Mouse (Mus musculus): ENCODE results near the gene Unc45a. TPM values are rescaled to one million over a fixed set of nuclear protein-coding genes. Genes with fewer than 3 reads are reported as not detected.
A peak's percentile ranks its signal among the peaks of the same experiment; 100 is the strongest.

Unc45a gene
- total RNA-seq (2021) = 10 to 100 TPM; 52.5 to 54.1 TPM

- peak; percentile 51 to 81 for DNase-seq (ENCODE audit: extremely low spot score in 1 of 2, low spot score in 2 of 2)
- intact Hi-C loops (cut with DNase I) = loop anchor here (5.0 kb wide), 1 partner anchor 37 kb away; no protein-coding TSS in a partner anchor
Observed at GRCm38 (mm10) chr7:80340793-80341192, at the start of gene Unc45a. Gene Unc45a (minus strand): TSS chr7:80341005.

GRCm38 (mm10) chr7:80387633-80388543 lies 47.1 kb upstream of the Unc45a start, which contains the start of gene Fes:
Gene Fes (minus strand): TSS chr7:80387946.
- intact Hi-C loops (cut with DNase I) = loop anchor here (2.0 to 10.0 kb wide), 2 partner anchors 193 to 307 kb away; no protein-coding TSS in a partner anchor
- peak in 1 of 2 experiments; percentile 87 for DNase-seq (ENCODE audit: extremely low spot score in 1 of 2, low spot score in 2 of 2)

- intact Hi-C loops (cut with DNase I) = loop anchor here (2.0 to 10.0 kb wide), 2 partner anchors 194 to 308 kb away; no protein-coding TSS in a partner anchor
- no peak for DNase-seq (ENCODE audit: extremely low spot score in 1 of 2, low spot score in 2 of 2)
Observed at GRCm38 (mm10) chr7:80387033-80387632, 46.3 kb upstream of the Unc45a start.

- intact Hi-C loops (cut with DNase I) = loop anchor here (2.0 to 10.0 kb wide), 2 partner anchors 194 to 308 kb away; no protein-coding TSS in a partner anchor
- peak; percentile 89 to 92 for DNase-seq (ENCODE audit: extremely low spot score in 1 of 2, low spot score in 2 of 2)
Observed at GRCm38 (mm10) chr7:80386235-80386930, 45.6 kb upstream of the Unc45a start.

GRCm38 (mm10) chr7:80382919-80383318 lies 42.1 kb upstream of the Unc45a start:
- intact Hi-C loops (cut with DNase I) = loop anchor here (10.0 kb wide), 1 partner anchor 312 kb away; no protein-coding TSS in a partner anchor

GRCm38 (mm10) chr7:80379531-80379930 lies 38.7 kb upstream of the Unc45a start:
- intact Hi-C loops (cut with DNase I) = loop anchor here (5.0 kb wide), 1 partner anchor 37 kb away; the partner anchor contains the start of genes Hddc3 and Unc45a
- DNase-seq (ENCODE audit: extremely low spot score in 1 of 2, low spot score in 2 of 2) = peak in 1 of 2 experiments; percentile 51

More at GRCm38 (mm10) chr7:80382919-80383318, 42.1 kb upstream of the Unc45a start:
- DNase-seq (ENCODE audit: extremely low spot score in 1 of 2, low spot score in 2 of 2) = no peak

GRCm38 (mm10) chr7:80377471-80377870 lies 36.7 kb upstream of the Unc45a start:
- intact Hi-C loops (cut with DNase I) = loop anchor here (5.0 kb wide), 1 partner anchor 35 kb away; the partner anchor contains the start of genes Hddc3 and Unc45a
- no peak for DNase-seq (ENCODE audit: extremely low spot score in 1 of 2, low spot score in 2 of 2)

GRCm38 (mm10) chr7:80376192-80376591 lies 35.4 kb upstream of the Unc45a start:
- intact Hi-C loops (cut with DNase I) = loop anchor here (5.0 kb wide), 1 partner anchor 34 kb away; the partner anchor contains the start of genes Hddc3 and Unc45a

GRCm38 (mm10) chr7:80375376-80376039 lies 34.7 kb upstream of the Unc45a start:
- intact Hi-C loops (cut with DNase I) = loop anchor here (5.0 kb wide), 1 partner anchor 33 kb away; the partner anchor contains the start of genes Hddc3 and Unc45a
- no peak for DNase-seq (ENCODE audit: extremely low spot score in 1 of 2, low spot score in 2 of 2)

More at GRCm38 (mm10) chr7:80376192-80376591, 35.4 kb upstream of the Unc45a start:
- no peak for DNase-seq (ENCODE audit: extremely low spot score in 1 of 2, low spot score in 2 of 2)

- no peak for DNase-seq (ENCODE audit: extremely low spot score in 1 of 2, low spot score in 2 of 2)
- intact Hi-C loops (cut with DNase I) = loop anchor here (5.0 kb wide), 1 partner anchor 32 kb away; the partner anchor contains the start of genes Hddc3 and Unc45a
Observed at GRCm38 (mm10) chr7:80374733-80375132, 33.9 kb upstream of the Unc45a start.

- intact Hi-C loops (cut with DNase I) = no loop called here
- no peak for DNase-seq (ENCODE audit: extremely low spot score in 1 of 2, low spot score in 2 of 2)
Observed at GRCm38 (mm10) chr7:80374280-80374679, 33.5 kb upstream of the Unc45a start.

GRCm38 (mm10) chr7:80373850-80374249 lies 33.0 kb upstream of the Unc45a start:
- peak in 1 of 2 experiments; percentile 48 for DNase-seq (ENCODE audit: extremely low spot score in 1 of 2, low spot score in 2 of 2)
- intact Hi-C loops (cut with DNase I) = no loop called here

- DNase-seq (ENCODE audit: extremely low spot score in 1 of 2, low spot score in 2 of 2) = no peak
- intact Hi-C loops (cut with DNase I) = no loop called here
Observed at GRCm38 (mm10) chr7:80373352-80373751, 32.5 kb upstream of the Unc45a start.

- no peak for DNase-seq (ENCODE audit: extremely low spot score in 1 of 2, low spot score in 2 of 2)
- intact Hi-C loops (cut with DNase I) = no loop called here
Observed at GRCm38 (mm10) chr7:80372667-80373066, 31.9 kb upstream of the Unc45a start.

GRCm38 (mm10) chr7:80372166-80372565 lies 31.4 kb upstream of the Unc45a start:
- intact Hi-C loops (cut with DNase I) = no loop called here
- no peak for DNase-seq (ENCODE audit: extremely low spot score in 1 of 2, low spot score in 2 of 2)

GRCm38 (mm10) chr7:80371041-80371751 lies 30.4 kb upstream of the Unc45a start, which contains the start of gene Man2a2:
Gene Man2a2 (minus strand): TSS chr7:80371375.
- peak; percentile 58 to 87 for DNase-seq (ENCODE audit: extremely low spot score in 1 of 2, low spot score in 2 of 2)
- intact Hi-C loops (cut with DNase I) = no loop called here

GRCm38 (mm10) chr7:80370649-80371040 lies 29.8 kb upstream of the Unc45a start:
- intact Hi-C loops (cut with DNase I) = no loop called here
- DNase-seq (ENCODE audit: extremely low spot score in 1 of 2, low spot score in 2 of 2) = peak; percentile 63 to 89
